Mouse (Mus musculus) erythroblast, embryonic 14.5 days (primary cell): ENCODE data around the gene Gnb5.

Source experiments
- GATA1 ChIP-seq: IDR thresholded peaks from 2 replicates; pipeline ENCODE4 v1.6.1; 2012; ENCODE audit warnings: low read length, inconsistent platforms, mixed read lengths
- TAL1 ChIP-seq: IDR thresholded peaks from 3 replicates; pipeline ENCODE4 v1.6.1; 2012; ENCODE audit warnings: low read length, inconsistent platforms, mixed read lengths

DNA sequence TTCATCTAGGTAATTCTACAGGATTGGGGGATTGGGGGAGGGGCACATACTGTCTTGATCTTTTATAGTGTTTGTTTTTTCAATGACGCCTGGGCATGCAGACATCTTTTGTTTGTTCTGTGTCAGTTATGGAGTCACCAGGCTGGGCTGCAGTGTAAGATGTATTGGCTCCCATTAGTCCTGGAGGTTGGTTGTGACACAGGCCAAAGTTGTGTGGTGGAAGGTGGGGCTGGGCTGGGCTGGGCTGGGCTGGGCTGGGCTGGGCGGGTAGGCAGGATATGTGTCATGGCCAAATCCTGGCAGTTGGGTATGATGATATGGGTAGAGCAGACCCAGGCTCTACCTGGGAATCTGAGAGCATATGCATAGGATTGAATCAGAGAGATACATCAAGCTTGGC is 72.7 kb downstream of the Gnb5 start:
- TF ChIP-seq GATA1 = no peak
- no peak for TF ChIP-seq TAL1
